Mouse (Mus musculus): ENCODE results near the gene Tubgcp5. TPM values are rescaled to one million over a fixed set of nuclear protein-coding genes. Genes with fewer than 3 reads are reported as not detected.

Tubgcp5 gene
- total and polyA plus RNA-seq, 3 experiments: 2.6 to 53.4 (median 45.6) TPM

GRCm38 (mm10) chr7:55865750-55866416, 71.9 kb downstream of the Tubgcp5 start:
- H3K4me3 ChIP-seq (ENCODE audit: low read depth, low read length): no peak overlapping the region
- H3K36me3 ChIP-seq (replicated peaks): peaks cover 14% of the 10 kb centered on the region
- ATAC-seq (ENCODE audit: extremely low read depth, insufficient number of reproducible peaks, low FRiP score, poor library complexity, severe bottlenecking) (no peak), DNase-seq (ENCODE audit: low spot score) (no peak)
- no peaks in the 10 kb centered on the region for H3K27me3 ChIP-seq (ENCODE audit: insufficient read depth, low read length)
- no peak for TF ChIP-seq CTCF (IDR thresholded peaks at IDR 0.05; ENCODE audit: low read depth, low read length)
- no peaks in the 10 kb centered on the region for H3K9me3 ChIP-seq (replicated peaks)
- peaks cover 6% of the 10 kb centered on the region; the same call in 1 of the 2 replicates for H3K4me1 ChIP-seq (ENCODE audit: insufficient read depth, low read depth, low read length)

- H3K36me3 ChIP-seq (replicated peaks): peaks cover 23% of the 10 kb centered on the region
- ATAC-seq (ENCODE audit: extremely low read depth, insufficient number of reproducible peaks, low FRiP score, poor library complexity, severe bottlenecking) (no peak), DNase-seq (ENCODE audit: low spot score) (no peak)
- peaks cover 6% of the 10 kb centered on the region; the same call in 1 of the 2 replicates for H3K4me1 ChIP-seq (ENCODE audit: insufficient read depth, low read depth, low read length)
- no peaks in the 10 kb centered on the region for H3K9me3 ChIP-seq (replicated peaks)
- H3K27me3 ChIP-seq (ENCODE audit: insufficient read depth, low read length): no peaks in the 10 kb centered on the region
- no peak overlapping the region for H3K4me3 ChIP-seq (ENCODE audit: low read depth, low read length)
- TF ChIP-seq CTCF (IDR thresholded peaks at IDR 0.05; ENCODE audit: low read depth, low read length) (no peak), POLR2AphosphoS5 (IDR thresholded peaks at IDR 0.05; ENCODE audit: insufficient replicate concordance, low read depth, low read length) (no peak), GATA1 (IDR thresholded peaks at IDR 0.05; ENCODE audit: borderline replicate concordance, low read length) (no peak), TAL1 (conservative IDR thresholded peaks at IDR 0.05; ENCODE audit: low read depth, low read length) (no peak), GATA2 (IDR thresholded peaks at IDR 0.05; ENCODE audit: borderline replicate concordance, low read depth, low read length) (no peak)
Observed at GRCm38 (mm10) chr7:55868247-55868646, 74.3 kb downstream of the Tubgcp5 start.

- TF ChIP-seq GATA2 (IDR thresholded peaks at IDR 0.05; ENCODE audit: borderline replicate concordance, low read depth, low read length): no peak
- no peak for TF ChIP-seq TAL1 (conservative IDR thresholded peaks at IDR 0.05; ENCODE audit: low read depth, low read length)
- TF ChIP-seq POLR2AphosphoS5 (IDR thresholded peaks at IDR 0.05; ENCODE audit: insufficient replicate concordance, low read depth, low read length): no peak
- TF ChIP-seq GATA1 (IDR thresholded peaks at IDR 0.05; ENCODE audit: borderline replicate concordance, low read length): no peak
- no peak for TF ChIP-seq CTCF (IDR thresholded peaks at IDR 0.05; ENCODE audit: low read depth, low read length)
- H3K4me3 ChIP-seq (ENCODE audit: low read depth, low read length): no peak overlapping the region
- H3K36me3 ChIP-seq (replicated peaks): peaks cover 28% of the 10 kb centered on the region
- peaks cover 6% of the 10 kb centered on the region; the same call in 1 of the 2 replicates for H3K4me1 ChIP-seq (ENCODE audit: insufficient read depth, low read depth, low read length)
- no peaks in the 10 kb centered on the region for H3K27me3 ChIP-seq (ENCODE audit: insufficient read depth, low read length)
- ATAC-seq (ENCODE audit: extremely low read depth, insufficient number of reproducible peaks, low FRiP score, poor library complexity, severe bottlenecking) (no peak), DNase-seq (ENCODE audit: low spot score) (no peak)
- no peaks in the 10 kb centered on the region for H3K9me3 ChIP-seq (replicated peaks)
Observed at GRCm38 (mm10) chr7:55869220-55869619, 75.3 kb downstream of the Tubgcp5 start.

- TF ChIP-seq TAL1 (conservative IDR thresholded peaks at IDR 0.05; ENCODE audit: low read depth, low read length): no peak
- TF ChIP-seq POLR2AphosphoS5 (IDR thresholded peaks at IDR 0.05; ENCODE audit: insufficient replicate concordance, low read depth, low read length): no peak
- no peak for TF ChIP-seq CTCF (IDR thresholded peaks at IDR 0.05; ENCODE audit: low read depth, low read length)
- no peak for TF ChIP-seq GATA2 (IDR thresholded peaks at IDR 0.05; ENCODE audit: borderline replicate concordance, low read depth, low read length)
- no peak for TF ChIP-seq GATA1 (IDR thresholded peaks at IDR 0.05; ENCODE audit: borderline replicate concordance, low read length)
- DNase-seq (ENCODE audit: low spot score) (no peak), ATAC-seq (ENCODE audit: extremely low read depth, insufficient number of reproducible peaks, low FRiP score, poor library complexity, severe bottlenecking) (no peak)
- peaks cover 6% of the 10 kb centered on the region; the same call in 1 of the 2 replicates for H3K4me1 ChIP-seq (ENCODE audit: insufficient read depth, low read depth, low read length)
- H3K4me3 ChIP-seq (ENCODE audit: low read depth, low read length): no peak overlapping the region
- H3K27me3 ChIP-seq (ENCODE audit: insufficient read depth, low read length): no peaks in the 10 kb centered on the region
- no peaks in the 10 kb centered on the region for H3K9me3 ChIP-seq (replicated peaks)
- H3K36me3 ChIP-seq (replicated peaks): peaks cover 39% of the 10 kb centered on the region
Observed at GRCm38 (mm10) chr7:55870340-55871020, 76.5 kb downstream of the Tubgcp5 start.

DNA sequence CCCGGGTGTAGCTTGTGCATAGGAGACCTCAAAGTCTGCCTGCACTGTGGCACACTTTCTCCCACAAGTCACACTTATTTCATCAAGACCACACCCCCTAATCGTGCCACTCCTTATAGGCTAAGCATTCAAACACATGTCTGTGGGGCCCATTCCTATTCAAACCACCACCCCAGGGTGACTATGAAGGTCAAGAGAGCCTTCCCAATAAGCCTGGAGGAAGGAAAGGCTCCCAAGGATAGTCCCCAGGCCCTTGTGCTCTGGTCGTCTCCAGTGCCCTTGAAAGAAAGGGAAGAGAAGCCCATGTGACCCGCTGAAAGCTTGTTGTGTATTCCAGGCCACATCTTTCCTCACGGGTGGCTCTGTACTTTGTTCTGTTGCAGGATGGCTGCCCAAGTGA, 77.5 kb downstream of the Tubgcp5 start:
- Histone ChIP-seq H3K4me1 (ENCODE audit: insufficient read depth, low read depth, low read length) (peaks cover 4% of the 10 kb centered on the region; the same call in 1 of the 2 replicates), H3K4me3 (ENCODE audit: low read depth, low read length) (no peak overlapping the region), H3K27me3 (ENCODE audit: insufficient read depth, low read length) (no peaks in the 10 kb centered on the region), H3K9me3 (replicated peaks) (no peaks in the 10 kb centered on the region), H3K36me3 (replicated peaks) (peaks cover 44% of the 10 kb centered on the region)
- TF ChIP-seq TAL1 (conservative IDR thresholded peaks at IDR 0.05; ENCODE audit: low read depth, low read length) (no peak), GATA1 (IDR thresholded peaks at IDR 0.05; ENCODE audit: borderline replicate concordance, low read length) (no peak), POLR2AphosphoS5 (IDR thresholded peaks at IDR 0.05; ENCODE audit: insufficient replicate concordance, low read depth, low read length) (no peak), GATA2 (IDR thresholded peaks at IDR 0.05; ENCODE audit: borderline replicate concordance, low read depth, low read length) (no peak), CTCF (IDR thresholded peaks at IDR 0.05; ENCODE audit: low read depth, low read length) (no peak)
- no peak for DNase-seq (ENCODE audit: low spot score)
- no peak for ATAC-seq (ENCODE audit: extremely low read depth, insufficient number of reproducible peaks, low FRiP score, poor library complexity, severe bottlenecking)

DNA sequence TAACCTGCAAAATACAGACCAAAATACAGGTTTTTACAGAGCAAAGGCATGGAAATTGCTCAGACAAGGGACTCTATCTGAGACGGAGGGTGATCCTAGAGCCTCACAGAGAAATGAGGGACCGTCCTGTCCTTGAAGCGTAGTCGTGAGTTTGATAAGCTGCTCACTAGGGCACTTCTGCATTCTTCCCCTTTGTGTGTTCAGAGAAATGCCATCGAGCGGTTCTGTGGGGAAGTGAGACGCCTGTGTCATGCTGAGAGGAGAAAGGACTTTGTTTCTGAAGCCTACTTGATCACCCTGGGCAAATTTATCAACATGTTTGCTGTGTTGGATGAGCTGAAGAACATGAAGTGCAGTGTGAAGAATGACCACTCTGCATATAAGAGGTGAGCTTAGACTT, 80.7 kb downstream of the Tubgcp5 start:
- TF ChIP-seq CTCF (IDR thresholded peaks at IDR 0.05; ENCODE audit: low read depth, low read length): no peak
- no peak for TF ChIP-seq POLR2AphosphoS5 (IDR thresholded peaks at IDR 0.05; ENCODE audit: insufficient replicate concordance, low read depth, low read length)
- no peak for TF ChIP-seq TAL1 (conservative IDR thresholded peaks at IDR 0.05; ENCODE audit: low read depth, low read length)
- TF ChIP-seq GATA1 (IDR thresholded peaks at IDR 0.05; ENCODE audit: borderline replicate concordance, low read length): no peak
- no peak for TF ChIP-seq GATA2 (IDR thresholded peaks at IDR 0.05; ENCODE audit: borderline replicate concordance, low read depth, low read length)
- Histone ChIP-seq H3K36me3 (replicated peaks) (peaks cover 74% of the 10 kb centered on the region), H3K4me3 (ENCODE audit: low read depth, low read length) (no peak overlapping the region), H3K27me3 (ENCODE audit: insufficient read depth, low read length) (no peaks in the 10 kb centered on the region), H3K4me1 (ENCODE audit: insufficient read depth, low read depth, low read length) (no peaks in the 10 kb centered on the region; the same call in 1 of the 2 replicates), H3K9me3 (replicated peaks) (no peaks in the 10 kb centered on the region)
- DNase-seq (ENCODE audit: low spot score): no peak
- ATAC-seq (ENCODE audit: extremely low read depth, insufficient number of reproducible peaks, low FRiP score, poor library complexity, severe bottlenecking): no peak
